Mouse (Mus musculus): Measurements from ENCODE around the gene Pimreg. TPM values are rescaled to one million over a fixed set of nuclear protein-coding genes. Genes with fewer than 3 reads are reported as not detected.

The Pimreg gene
- polyA plus RNA-seq, 1 experiment from 2014 or later: 77.8 TPM

DNA sequence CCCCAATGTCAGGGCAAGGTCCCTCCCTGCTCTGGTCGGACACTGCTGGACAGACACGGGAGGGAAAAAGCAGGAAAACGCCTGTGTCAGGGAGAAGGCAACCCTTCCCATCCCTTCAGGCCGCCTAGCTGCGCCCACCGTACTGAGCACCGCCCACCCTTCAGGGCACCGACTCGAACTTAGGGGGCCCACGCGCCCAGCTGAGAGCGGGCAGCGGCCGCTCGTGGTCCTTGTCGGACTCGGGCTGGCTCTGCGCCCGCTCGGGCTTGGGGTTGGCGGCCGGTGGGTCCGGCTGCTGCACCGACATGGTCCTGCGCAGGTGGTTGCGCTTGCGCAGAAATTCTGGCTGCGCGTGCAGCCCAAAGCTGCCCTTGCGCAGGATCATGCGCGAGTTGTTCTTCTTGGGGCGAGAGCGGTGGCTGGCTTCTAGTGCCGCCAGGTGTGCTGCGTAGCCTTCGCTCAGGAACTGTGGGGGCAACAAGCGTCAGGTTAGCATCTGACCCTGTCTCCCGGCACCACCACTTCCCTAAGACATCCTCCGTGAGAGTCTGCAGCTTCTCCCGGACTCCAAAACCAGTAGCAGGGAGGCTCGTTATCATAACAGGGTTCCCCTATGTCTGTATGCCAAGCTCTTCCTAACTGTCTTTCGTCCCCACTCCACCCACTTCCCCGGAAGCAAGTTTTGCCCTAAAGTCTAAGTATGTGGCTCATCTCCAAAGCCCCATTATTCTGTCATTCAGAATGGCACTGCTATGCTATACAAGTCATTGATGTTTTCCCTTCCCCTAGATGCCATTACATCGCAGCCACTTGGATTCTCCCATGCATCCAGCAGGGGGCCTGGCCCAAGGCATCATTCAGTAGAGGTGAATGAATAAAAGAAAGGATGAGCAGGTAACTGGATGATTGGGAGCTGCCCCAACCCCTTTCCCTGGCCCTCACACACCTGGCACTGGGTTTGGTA lies 9.3 kb downstream of the Pimreg start:
- peak; percentile 65 for ATAC-seq (ENCODE audit: insufficient read depth, low FRiP score, low read depth)
- peak overlapping the region; percentile 7; the same call in 1 of the 2 replicates for H3K9ac ChIP-seq
- no peaks in the 10 kb centered on the region for H3K9me3 ChIP-seq
- peak overlapping the region; percentile 92 for H3K4me2 ChIP-seq
- peaks cover 9% of the 10 kb centered on the region; the same call in 1 of the 2 replicates for H3K36me3 ChIP-seq
- no peak overlapping the region for H3K27ac ChIP-seq
- peaks cover 11% of the 10 kb centered on the region; the same call in 1 of the 2 replicates for H3K27me3 ChIP-seq (replicated peaks)
- H3K4me3 ChIP-seq (replicated peaks): peak overlapping the region; percentile 49
- 2% methylated on average over 44 of the region's 45 CpGs for WGBS
- H3K4me1 ChIP-seq: 0 out of 2 replicates have a peak, but pooled peaks cover 14% of the 10 kb centered on the region

DNA sequence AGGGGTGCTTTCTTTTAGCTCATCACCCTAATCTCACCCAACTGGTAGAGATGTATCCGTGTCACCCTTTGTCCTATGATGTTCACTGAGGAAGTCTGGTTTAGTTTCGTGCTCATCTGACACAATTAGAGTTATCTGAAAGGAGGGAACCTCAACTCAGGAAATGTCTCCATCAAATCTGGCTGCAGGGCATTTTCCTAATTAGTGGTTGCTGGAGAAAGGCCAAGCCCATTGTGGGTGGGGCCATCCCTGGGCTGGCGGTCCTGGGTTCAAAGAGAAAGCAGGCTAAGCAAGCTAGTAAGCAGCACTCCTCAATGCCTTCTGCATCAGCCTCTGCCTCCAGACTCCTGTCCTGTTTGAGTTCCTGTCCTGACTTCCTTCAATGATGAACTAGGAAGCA lies 10.4 kb downstream of the Pimreg start:
- no peak overlapping the region for H3K9ac ChIP-seq
- H3K4me1 ChIP-seq: 0 out of 2 replicates have a peak, but pooled peaks cover 14% of the 10 kb centered on the region
- WGBS: 79% methylated on average over 3 of the region's 3 CpGs
- peaks cover 11% of the 10 kb centered on the region; the same call in 1 of the 2 replicates for H3K27me3 ChIP-seq (replicated peaks)
- H3K4me3 ChIP-seq (replicated peaks): no peak overlapping the region
- H3K36me3 ChIP-seq: 0 out of 2 replicates have a peak, but pooled peaks cover 2% of the 10 kb centered on the region
- H3K27ac ChIP-seq: no peak overlapping the region
- no peak overlapping the region for H3K4me2 ChIP-seq
- no peak for ATAC-seq (ENCODE audit: insufficient read depth, low FRiP score, low read depth)
- no peaks in the 10 kb centered on the region for H3K9me3 ChIP-seq

DNA sequence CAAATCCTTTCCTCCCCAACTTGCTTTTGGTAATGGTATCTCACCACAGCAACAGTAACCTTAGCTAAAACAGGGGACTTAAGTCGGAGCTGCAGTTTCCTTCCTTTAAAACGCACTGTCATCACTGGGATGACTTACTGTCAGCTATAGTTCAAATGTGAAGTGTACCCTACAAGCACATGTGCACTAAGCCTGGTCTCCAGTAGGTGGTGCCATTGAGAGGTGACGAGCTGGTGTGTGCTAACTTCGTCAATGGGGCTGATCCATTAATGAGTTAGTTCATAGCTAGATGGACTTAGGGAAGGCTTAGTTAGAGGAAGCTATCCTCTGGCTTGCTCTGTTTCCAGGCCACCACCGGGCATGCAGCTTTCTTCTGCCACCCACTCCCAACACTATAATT lies 10.8 kb downstream of the Pimreg start:
- Histone ChIP-seq H3K9me3 (no peaks in the 10 kb centered on the region), H3K27ac (no peak overlapping the region), H3K36me3 (0 out of 2 replicates have a peak, but pooled peaks cover under 1% of the 10 kb centered on the region), H3K4me3 (replicated peaks) (no peak overlapping the region), H3K9ac (no peak overlapping the region), H3K4me2 (no peak overlapping the region), H3K27me3 (replicated peaks) (peaks cover 11% of the 10 kb centered on the region; the same call in 1 of the 2 replicates), H3K4me1 (0 out of 2 replicates have a peak, but pooled peaks cover 14% of the 10 kb centered on the region)
- WGBS: 13% methylated on average over 5 of the region's 5 CpGs
- no peak for ATAC-seq (ENCODE audit: insufficient read depth, low FRiP score, low read depth)

DNA sequence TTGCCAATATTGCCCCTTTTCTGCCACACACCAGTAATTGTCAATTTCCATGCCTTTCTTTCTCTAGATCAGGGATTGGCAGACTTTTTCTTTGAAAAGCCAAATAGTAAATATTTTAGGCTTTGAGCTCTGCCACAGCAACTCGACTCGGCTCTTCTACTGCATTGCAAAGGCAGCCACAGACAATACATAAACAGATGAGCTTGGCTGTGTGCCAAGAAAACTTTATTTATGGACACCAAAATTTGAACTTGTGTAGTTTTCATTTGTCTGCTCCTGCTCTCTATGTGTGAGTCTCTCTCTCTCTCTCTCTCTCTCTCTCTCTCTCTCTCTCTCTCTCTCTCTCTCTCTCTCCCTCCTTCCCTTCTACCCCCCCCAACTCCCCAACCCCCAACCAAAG lies 13.3 kb downstream of the Pimreg start:
- no peak overlapping the region for H3K4me2 ChIP-seq
- ATAC-seq (ENCODE audit: insufficient read depth, low FRiP score, low read depth): no peak

DNA sequence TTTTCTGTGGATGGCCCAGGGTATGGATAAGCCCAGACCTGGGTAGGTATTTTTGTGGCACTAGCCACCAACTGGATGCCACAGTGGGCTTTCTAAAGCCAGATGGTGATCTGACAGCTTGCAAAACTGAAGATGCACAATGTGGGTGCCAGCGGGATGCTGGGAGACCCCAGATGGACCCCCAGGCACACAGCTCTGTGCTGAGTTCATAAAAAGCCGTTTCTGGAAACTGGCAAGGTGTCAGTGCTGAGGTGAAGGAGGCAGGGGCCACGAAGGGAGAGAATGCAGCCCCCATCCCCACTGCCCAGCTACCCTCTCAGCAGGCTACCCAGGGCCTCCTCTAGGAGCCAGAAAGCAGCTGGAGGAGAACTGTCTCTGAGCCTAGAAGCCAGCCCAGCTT lies 15.3 kb downstream of the Pimreg start:
- Histone ChIP-seq H3K4me2 (no peak overlapping the region), H3K27ac (no peak overlapping the region), H3K4me3 (replicated peaks) (no peak overlapping the region), H3K9ac (no peak overlapping the region), H3K27me3 (replicated peaks) (0 out of 2 replicates have a peak, but pooled peaks cover 5% of the 10 kb centered on the region), H3K4me1 (no peaks in the 10 kb centered on the region), H3K9me3 (no peaks in the 10 kb centered on the region), H3K36me3 (no peaks in the 10 kb centered on the region)
- ATAC-seq (ENCODE audit: insufficient read depth, low FRiP score, low read depth): no peak
- WGBS: 64% methylated on average over 3 of the region's 3 CpGs

More for the DNA sequence above, 13.3 kb downstream of the Pimreg start:
- H3K9me3 ChIP-seq: no peaks in the 10 kb centered on the region
- no peaks in the 10 kb centered on the region for H3K36me3 ChIP-seq
- no peak overlapping the region for H3K4me3 ChIP-seq (replicated peaks)
- 0 out of 2 replicates have a peak, but pooled peaks cover 11% of the 10 kb centered on the region for H3K4me1 ChIP-seq
- H3K27ac ChIP-seq: no peak overlapping the region
- H3K27me3 ChIP-seq (replicated peaks): peaks cover 5% of the 10 kb centered on the region; the same call in 1 of the 2 replicates
- WGBS: 26% methylated on average over 2 of the region's 2 CpGs
- H3K9ac ChIP-seq: no peak overlapping the region

DNA sequence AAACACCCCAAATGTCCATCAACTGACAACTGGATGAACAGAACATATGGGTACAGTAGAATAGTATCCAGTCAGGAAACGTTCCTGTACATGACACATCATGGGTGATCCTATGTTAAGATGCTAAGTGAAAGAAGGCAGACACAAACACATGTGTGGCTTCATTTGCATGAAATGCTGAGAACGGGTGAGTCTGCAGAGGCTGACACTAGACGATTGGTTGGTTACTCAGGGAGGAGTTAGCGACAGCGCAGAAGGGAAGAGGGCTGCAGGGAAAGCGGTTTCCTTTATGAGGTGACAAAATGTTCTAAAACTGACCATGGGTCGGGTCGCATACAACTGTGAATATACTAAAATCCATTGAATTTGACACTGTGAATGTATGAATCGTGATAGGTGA lies 18.6 kb downstream of the Pimreg start:
- Histone ChIP-seq H3K9ac (no peak overlapping the region), H3K36me3 (no peaks in the 10 kb centered on the region), H3K4me1 (no peaks in the 10 kb centered on the region), H3K4me3 (replicated peaks) (no peak overlapping the region), H3K27me3 (replicated peaks) (no peaks in the 10 kb centered on the region), H3K9me3 (no peaks in the 10 kb centered on the region), H3K4me2 (no peak overlapping the region), H3K27ac (no peak overlapping the region)
- ATAC-seq (ENCODE audit: insufficient read depth, low FRiP score, low read depth): no peak
- WGBS: 77% methylated on average over 9 of the region's 9 CpGs

DNA sequence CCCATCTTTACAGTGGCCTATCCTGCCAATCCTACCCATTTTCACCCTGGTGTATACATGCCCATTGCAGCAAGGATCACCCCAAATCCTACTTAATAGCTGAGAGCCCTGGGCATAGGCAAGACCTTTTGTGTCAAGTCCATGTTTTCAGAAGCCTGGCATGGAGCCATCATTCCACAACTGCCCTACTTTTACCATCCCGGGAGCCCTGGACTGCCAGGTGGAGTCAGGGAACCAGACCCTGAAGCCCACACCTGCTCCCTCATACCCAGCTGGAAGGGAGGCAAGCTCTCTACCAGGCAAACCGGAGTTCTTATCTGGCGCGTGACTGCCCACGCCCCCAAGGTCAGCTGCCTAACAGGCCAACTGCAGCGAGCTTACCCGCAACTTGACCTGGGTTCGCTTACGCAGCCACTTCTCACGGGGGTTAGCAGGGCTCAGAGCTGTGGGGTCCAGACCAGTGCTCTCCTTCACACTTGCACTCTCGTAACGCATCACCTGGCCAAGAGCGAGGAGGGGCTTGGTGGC lies 19.3 kb downstream of the Pimreg start:
- Histone ChIP-seq H3K9me3 (no peaks in the 10 kb centered on the region), H3K27ac (no peak overlapping the region), H3K4me2 (no peak overlapping the region), H3K4me3 (replicated peaks) (no peak overlapping the region), H3K36me3 (no peaks in the 10 kb centered on the region), H3K9ac (no peak overlapping the region), H3K27me3 (replicated peaks) (no peaks in the 10 kb centered on the region), H3K4me1 (no peaks in the 10 kb centered on the region)
- WGBS: 67% methylated on average over 13 of the region's 13 CpGs
- no peak for ATAC-seq (ENCODE audit: insufficient read depth, low FRiP score, low read depth)

DNA sequence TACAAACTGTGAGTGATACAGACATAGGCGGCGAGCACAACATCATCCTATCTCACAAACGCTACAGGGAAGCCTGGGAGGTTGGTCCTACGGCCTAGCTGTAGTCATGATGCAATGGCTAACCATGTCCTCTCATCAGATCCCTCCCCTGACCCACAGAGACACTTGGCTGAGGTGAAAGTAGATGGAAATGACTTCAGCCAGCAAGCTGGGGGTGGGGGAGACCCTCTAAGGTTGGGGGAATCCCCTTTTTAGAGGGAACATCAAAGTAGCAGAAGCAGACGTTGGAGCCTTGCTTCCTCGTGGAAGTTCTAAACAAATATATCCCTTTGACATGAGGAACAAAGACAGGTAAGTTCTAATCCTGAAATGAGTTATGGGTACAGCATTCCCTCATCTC lies 22.6 kb downstream of the Pimreg start:
- Histone ChIP-seq H3K9me3 (no peaks in the 10 kb centered on the region), H3K36me3 (no peaks in the 10 kb centered on the region), H3K9ac (no peak overlapping the region), H3K27me3 (replicated peaks) (no peaks in the 10 kb centered on the region), H3K4me1 (no peaks in the 10 kb centered on the region), H3K27ac (no peak overlapping the region), H3K4me3 (replicated peaks) (no peak overlapping the region), H3K4me2 (no peak overlapping the region)
- 75% methylated on average over 6 of the region's 6 CpGs for WGBS
- ATAC-seq (ENCODE audit: insufficient read depth, low FRiP score, low read depth): no peak

DNA sequence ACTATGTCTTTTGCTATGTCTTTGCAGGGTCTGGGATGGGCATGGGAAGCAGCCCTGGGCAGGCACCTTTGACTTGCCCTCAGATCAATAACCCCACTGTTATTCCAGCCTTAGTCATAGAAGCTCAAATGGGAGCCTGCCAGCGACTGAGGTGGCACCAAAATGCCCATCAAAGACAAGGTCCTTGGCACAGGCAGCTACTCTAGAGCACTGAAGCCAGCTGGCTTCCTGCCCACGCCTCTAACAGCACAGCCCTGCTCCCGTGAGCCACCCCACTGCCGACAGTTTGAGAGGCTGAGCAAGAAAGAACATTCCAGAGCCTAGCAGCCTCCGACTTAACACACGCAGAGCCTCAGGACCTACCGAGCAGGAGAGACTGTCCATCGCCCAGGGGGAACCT lies 23.3 kb downstream of the Pimreg start:
- 91% methylated on average over 8 of the region's 8 CpGs for WGBS
- Histone ChIP-seq H3K36me3 (no peaks in the 10 kb centered on the region), H3K27me3 (replicated peaks) (no peaks in the 10 kb centered on the region), H3K4me3 (replicated peaks) (no peak overlapping the region), H3K4me1 (no peaks in the 10 kb centered on the region), H3K9ac (no peak overlapping the region), H3K4me2 (no peak overlapping the region), H3K27ac (no peak overlapping the region), H3K9me3 (no peaks in the 10 kb centered on the region)
- no peak for ATAC-seq (ENCODE audit: insufficient read depth, low FRiP score, low read depth)

DNA sequence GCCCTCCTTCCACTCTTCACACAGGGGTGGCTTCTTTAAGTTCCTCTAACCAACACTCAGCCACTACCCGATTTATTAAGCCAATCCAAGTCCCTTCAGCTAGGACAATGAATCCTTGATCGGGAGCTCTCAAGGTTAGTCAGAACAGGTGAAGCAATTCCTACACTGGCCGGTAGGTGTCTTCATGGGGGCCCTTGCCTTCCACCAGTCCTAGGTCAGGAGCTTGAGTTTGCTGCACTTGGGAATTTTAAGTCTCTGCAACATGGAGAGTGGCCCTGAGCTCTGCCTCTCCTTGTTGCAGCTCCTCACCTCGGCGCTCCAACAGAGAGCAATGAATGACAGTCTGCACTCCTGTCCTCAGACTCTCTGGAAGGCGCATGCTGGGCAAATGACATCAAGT lies 24.5 kb downstream of the Pimreg start:
- 40% methylated on average over 6 of the region's 6 CpGs for WGBS
- Histone ChIP-seq H3K27ac (no peak overlapping the region), H3K27me3 (replicated peaks) (no peaks in the 10 kb centered on the region), H3K9ac (no peak overlapping the region), H3K4me3 (replicated peaks) (no peak overlapping the region), H3K4me2 (no peak overlapping the region), H3K36me3 (no peaks in the 10 kb centered on the region), H3K9me3 (no peaks in the 10 kb centered on the region), H3K4me1 (no peaks in the 10 kb centered on the region)
- no peak for ATAC-seq (ENCODE audit: insufficient read depth, low FRiP score, low read depth)

DNA sequence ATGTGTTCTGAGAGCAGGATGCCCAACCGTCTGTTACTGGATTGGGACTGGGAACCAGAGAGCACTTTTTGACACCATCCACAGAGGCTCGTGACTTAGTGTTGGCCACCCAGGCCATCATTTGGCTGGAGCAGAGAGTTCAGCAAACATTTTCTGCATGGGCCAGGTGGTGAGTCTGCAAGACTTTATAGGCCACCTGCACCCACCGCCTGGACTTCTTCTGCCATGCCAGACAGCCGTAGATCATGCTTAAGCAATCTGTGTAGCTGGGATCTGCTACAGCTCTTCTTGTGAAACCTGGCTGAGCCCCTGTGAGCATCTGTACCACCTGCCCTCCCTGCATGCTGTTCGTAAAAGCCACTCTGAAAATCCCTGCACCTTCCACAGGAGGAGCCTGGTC lies 25.5 kb downstream of the Pimreg start:
- no peak overlapping the region for H3K4me3 ChIP-seq (replicated peaks)
- WGBS: 63% methylated on average over 5 of the region's 5 CpGs
- no peaks in the 10 kb centered on the region for H3K36me3 ChIP-seq
- no peaks in the 10 kb centered on the region for H3K9me3 ChIP-seq
- H3K4me2 ChIP-seq: no peak overlapping the region
- no peaks in the 10 kb centered on the region for H3K27me3 ChIP-seq (replicated peaks)
- no peak overlapping the region for H3K27ac ChIP-seq
- H3K4me1 ChIP-seq: no peaks in the 10 kb centered on the region
- H3K9ac ChIP-seq: no peak overlapping the region
- ATAC-seq (ENCODE audit: insufficient read depth, low FRiP score, low read depth): no peak

DNA sequence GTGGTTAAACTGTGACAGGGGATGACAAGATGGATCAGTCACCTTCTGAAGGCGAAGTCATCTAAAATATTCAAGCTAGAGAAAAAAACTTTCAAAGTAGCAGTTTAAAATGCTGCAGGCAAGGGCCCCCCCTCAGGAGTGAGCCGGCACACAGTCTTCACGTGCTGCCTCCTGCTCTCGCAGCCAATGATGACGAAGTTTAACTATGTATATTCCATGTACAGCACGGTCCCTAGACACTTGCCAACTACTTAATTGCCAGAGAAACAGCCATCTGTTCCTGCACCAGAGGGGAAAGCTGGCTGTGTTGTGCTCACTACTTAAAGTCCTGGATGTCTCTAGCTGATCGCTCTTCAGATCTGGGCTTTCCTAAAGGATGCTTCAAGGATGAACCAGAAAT lies 26.2 kb downstream of the Pimreg start:
- Histone ChIP-seq H3K4me1 (no peaks in the 10 kb centered on the region), H3K4me2 (no peak overlapping the region), H3K36me3 (no peaks in the 10 kb centered on the region), H3K4me3 (replicated peaks) (no peak overlapping the region), H3K27me3 (replicated peaks) (no peaks in the 10 kb centered on the region), H3K9ac (no peak overlapping the region), H3K9me3 (no peaks in the 10 kb centered on the region), H3K27ac (no peak overlapping the region)
- no peak for ATAC-seq (ENCODE audit: insufficient read depth, low FRiP score, low read depth)
- WGBS: 65% methylated on average over 7 of the region's 7 CpGs
